Mouse (Mus musculus): ENCODE data around the gene Cdh4.

Cdh4 gene

GRCm38 (mm10) chr2:179941696-179942095 lies 499.5 kb downstream of the Cdh4 start:
- DNase-seq (ENCODE audit: low spot score in 2 of 2): no peak

- no peak for DNase-seq (ENCODE audit: low spot score in 2 of 2)
Observed at GRCm38 (mm10) chr2:179945051-179945450, 502.8 kb downstream of the Cdh4 start.

DNA sequence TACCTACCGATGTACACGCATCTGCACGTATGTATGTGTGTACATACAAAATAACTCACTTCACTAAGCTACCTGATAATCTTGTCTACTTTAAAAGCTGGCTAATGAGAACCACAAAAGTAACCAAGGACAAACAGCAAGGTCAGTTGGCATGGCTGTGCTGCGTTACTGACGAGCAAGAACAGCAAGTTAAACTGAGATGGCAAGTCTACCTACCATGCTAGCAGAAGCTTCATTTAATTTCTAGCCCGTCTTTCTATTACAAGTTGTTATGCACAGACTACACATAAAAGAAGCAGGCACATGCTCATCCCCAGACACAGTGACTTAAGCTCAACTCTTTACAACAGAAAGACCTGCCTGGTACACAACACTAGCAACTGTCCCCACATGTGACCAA lies 504.3 kb downstream of the Cdh4 start:
- DNase-seq (ENCODE audit: low spot score in 2 of 2): no peak

DNA sequence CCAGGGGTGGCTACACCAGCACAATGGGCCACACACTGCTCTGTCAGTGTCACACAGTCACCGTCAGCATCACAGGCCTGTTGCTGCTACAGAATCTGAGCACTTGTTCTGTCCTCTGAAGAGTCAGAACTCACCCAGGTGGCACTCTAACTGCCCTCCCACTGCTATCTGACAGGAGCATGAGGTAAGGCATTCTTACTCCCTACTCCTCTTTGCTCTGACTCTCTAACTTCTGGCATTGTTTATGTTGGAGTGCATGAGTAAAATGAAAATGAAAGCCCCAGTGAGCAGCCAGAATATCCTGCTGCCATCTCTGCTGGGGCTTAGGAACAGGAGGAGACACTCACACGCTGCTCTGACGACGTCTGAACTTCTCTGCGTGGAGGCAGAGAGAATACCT lies 505.4 kb downstream of the Cdh4 start:
- no peak for DNase-seq (ENCODE audit: low spot score in 2 of 2)

GRCm38 (mm10) chr2:179948820-179949219 lies 506.6 kb downstream of the Cdh4 start:
- no peak for DNase-seq (ENCODE audit: low spot score in 2 of 2)
